In genomic region chr1:91352277-91352676, GRCm38 (mm10) we compare ENCODE assay signal across 23 mouse cellular contexts. TPM values are rescaled to one million over a fixed set of nuclear protein-coding genes. Genes with fewer than 3 reads are reported as not detected.
DNase-seq lines count a peak whose midpoint lies in the region; ATAC-seq and TF ChIP-seq lines count a peak whose summit lies in the region.
"Had no signal": no experiment of that assay in that cellular context is flagged by ENCODE, and none has a peak within 500 bp of the region (broad histone marks: within the 10 kb centered on the region; RNA-seq: fewer than 3 reads in every experiment).

No protein-coding gene starts in this region.

- peaks cover 33% of the 10 kb centered on the region for H3K4me1 ChIP-seq in heart, embryonic 12.5 days (replicated peaks)
- H3K4me1 ChIP-seq in thymus, adult 2 months (replicated peaks; ENCODE audit: control insufficient read depth, insufficient read depth, low read length) = peaks cover 17% of the 10 kb centered on the region
- H3K4me1 ChIP-seq: forebrain, embryonic 13.5 days; hindbrain, embryonic 12.5 days; liver, embryonic 15.5 days; neural tube, embryonic 13.5 days had no signal

- no peak for TF ChIP-seq CTCF in thymus, adult 2 months (IDR thresholded peaks at IDR 0.05; ENCODE audit: borderline replicate concordance, control insufficient read depth, extremely low read depth, insufficient read depth, low read length, poor library complexity)

- 70% methylated on average over 2 of the region's 2 CpGs for WGBS in heart, embryonic 12.5 days
- 15% methylated on average over 2 of the region's 2 CpGs for WGBS in thymus, adult 2 months

- ATAC-seq in heart, embryonic 12.5 days (ENCODE audit: insufficient number of reproducible peaks, low FRiP score) = no peak
- no peak for ATAC-seq in monocyte, adult 5-6 weeks (replicated peaks; ENCODE audit: insufficient number of reproducible peaks, low FRiP score, low TSS enrichment, poor library complexity, severe bottlenecking)
- ATAC-seq: forebrain, embryonic 13.5 days had no signal

- no peaks in the 10 kb centered on the region for H3K27me3 ChIP-seq in heart, embryonic 12.5 days (replicated peaks)
- no peaks in the 10 kb centered on the region for H3K27me3 ChIP-seq in thymus, adult 2 months (ENCODE audit: control insufficient read depth, insufficient read depth, low read length)
- H3K27me3 ChIP-seq: forebrain, embryonic 13.5 days; hindbrain, embryonic 12.5 days; neural tube, embryonic 13.5 days had no signal

- peak overlapping the region; percentile 77 for H3K4me2 ChIP-seq in heart, embryonic 12.5 days
- H3K4me2 ChIP-seq: forebrain, embryonic 13.5 days; hindbrain, embryonic 12.5 days; liver, embryonic 15.5 days; neural tube, embryonic 13.5 days had no signal

- no peak overlapping the region for H3K27ac ChIP-seq in heart, embryonic 12.5 days (ENCODE audit: poor library complexity, severe bottlenecking)
- no peak overlapping the region for H3K27ac ChIP-seq in thymus, adult 2 months (ENCODE audit: control insufficient read depth, insufficient read depth, low read length)
- H3K27ac ChIP-seq: forebrain, embryonic 13.5 days; hindbrain, embryonic 12.5 days; kidney, postnatal 0 days; liver, embryonic 15.5 days; macrophage; midbrain, embryonic 10.5 days; neural tube, embryonic 13.5 days had no signal

- H3K4me3 ChIP-seq in heart, embryonic 12.5 days = no peak overlapping the region
- no peak overlapping the region for H3K4me3 ChIP-seq in thymus, adult 2 months (ENCODE audit: control insufficient read depth, insufficient read depth, low read length)
- H3K4me3 ChIP-seq: forebrain, embryonic 13.5 days; hindbrain, embryonic 12.5 days; liver, embryonic 15.5 days; midbrain, embryonic 10.5 days; neural tube, embryonic 13.5 days had no signal

- TF ChIP-seq POLR2A in thymus, adult 2 months (IDR thresholded peaks at IDR 0.05; ENCODE audit: control insufficient read depth, extremely low read depth, insufficient read depth, low read length, poor library complexity) = no peak

- DNase-seq in heart, postnatal 25 days (ENCODE audit: low spot score) = no peak
- peak; percentile 41 for DNase-seq in thymus, postnatal 0 days (ENCODE audit: low spot score)
- no peak for DNase-seq in thymus, adult 2 months
- peak; percentile 82 for DNase-seq in brain, adult 2 months (ENCODE audit: low read depth, low spot score)
- no peak for DNase-seq in urinary bladder, postnatal 25 days (ENCODE audit: low spot score)
- DNase-seq: adrenal gland, postnatal 36 days; cerebellum, adult 18-20 months; kidney, adult 18-20 months; layer of hippocampus, postnatal 36 days; right cerebral cortex, postnatal 25 days had no signal

- H3K36me3 ChIP-seq in heart, embryonic 12.5 days = peaks cover 32% of the 10 kb centered on the region
- no peaks in the 10 kb centered on the region for H3K36me3 ChIP-seq in thymus, adult 2 months (ENCODE audit: control insufficient read depth, insufficient read depth, low read length)
- H3K36me3 ChIP-seq: G1E; hindbrain, embryonic 12.5 days; liver, embryonic 15.5 days; midbrain, embryonic 10.5 days; neural tube, embryonic 13.5 days had no signal

- intact Hi-C loops in heart, postnatal 25 days (cut with DNase I) = no loop called here

- H3K9ac ChIP-seq in heart, embryonic 12.5 days = no peak overlapping the region
- H3K9ac ChIP-seq: forebrain, embryonic 13.5 days; hindbrain, embryonic 12.5 days; liver, embryonic 15.5 days; neural tube, embryonic 13.5 days had no signal

- no peaks in the 10 kb centered on the region for H3K9me3 ChIP-seq in heart, embryonic 12.5 days (replicated peaks)
- H3K9me3 ChIP-seq: forebrain, embryonic 13.5 days; G1E; hindbrain, embryonic 12.5 days; liver, embryonic 15.5 days; midbrain, embryonic 10.5 days; neural tube, embryonic 13.5 days had no signal

RNA-seq across cellular contexts. Expression of gene Klhl30, which starts 1.5 kb away (rescaled TPM):
- 44.2 and 46.7 TPM in 2 replicates for polyA plus RNA-seq in heart, embryonic 12.5 days (2016; fragmentation: Nextera tagmentation; extraction: Ambion mirVana)
- total RNA-seq in heart, postnatal 25 days (2021) = 10 to 100 TPM; 46.3 to 52.0 TPM
- 0.27 and 0.55 TPM in 2 replicates for polyA plus RNA-seq in thymus, postnatal 0 days (2015; fragmentation: Nextera tagmentation; extraction: Ambion mirVana)
- polyA plus RNA-seq in thymus, adult 2 months (2012; rRNA removed) = 0.68 and 4.0 TPM in 2 replicates
- total RNA-seq in monocyte, adult 5-6 weeks (2017) = 1.2 to 11.7 TPM (median 3.0 TPM) in 3 replicates
- total RNA-seq: layer of hippocampus, postnatal 36 days had no signal
- polyA plus RNA-seq: forebrain, embryonic 13.5 days; G1E; macrophage had no signal

RNA-seq across cellular contexts. Expression of gene Erfe, which starts 14.0 kb away (rescaled TPM):
- 1.5 and 1.7 TPM in 2 replicates for polyA plus RNA-seq in heart, embryonic 12.5 days (2016; fragmentation: Nextera tagmentation; extraction: Ambion mirVana)
- under 1 TPM in 1 of 2 experiments, not detected in 1; 0.26 TPM for total RNA-seq in heart, postnatal 25 days (2021)
- polyA plus RNA-seq in thymus, postnatal 0 days (2015; fragmentation: Nextera tagmentation; extraction: Ambion mirVana) = 1.1 and 1.3 TPM in 2 replicates
- polyA plus RNA-seq in thymus, adult 2 months (2012; rRNA removed) = 1.4 and 2.5 TPM in 2 replicates
- 0.29 to 0.48 TPM in 2 of 3 replicates, not detected in the other for total RNA-seq in monocyte, adult 5-6 weeks (2017)
- total RNA-seq: layer of hippocampus, adult 18-20 months; layer of hippocampus, postnatal 36 days had no signal
- polyA plus RNA-seq: macrophage had no signal

RNA-seq across cellular contexts. Expression of gene Espnl, which starts 30.4 kb away (rescaled TPM):
- polyA plus RNA-seq in heart, embryonic 12.5 days (2016; fragmentation: Nextera tagmentation; extraction: Ambion mirVana) = 0.05 and 0.08 TPM in 2 replicates
- total RNA-seq in heart, postnatal 25 days (2021) = under 1 TPM in 1 of 2 experiments, not detected in 1; 0.05 TPM
- polyA plus RNA-seq in thymus, postnatal 0 days (2015; fragmentation: Nextera tagmentation; extraction: Ambion mirVana) = 0.19 and 0.20 TPM in 2 replicates
- polyA plus RNA-seq in thymus, adult 2 months (2012; rRNA removed) = 0.71 and 0.85 TPM in 2 replicates
- not detected in 3 replicates for total RNA-seq in monocyte, adult 5-6 weeks (2017)
- polyA plus RNA-seq: forebrain, embryonic 13.5 days; lung, embryonic 16.5 days; macrophage; midbrain, embryonic 10.5 days; stomach, embryonic 14.5 days had no signal

RNA-seq across cellular contexts. Expression of gene Ilkap, which starts 46.3 kb away (rescaled TPM):
- 104 and 106 TPM in 2 replicates for polyA plus RNA-seq in heart, embryonic 12.5 days (2016; fragmentation: Nextera tagmentation; extraction: Ambion mirVana)
- 10 to 100 TPM; 41.3 to 48.1 TPM for total RNA-seq in heart, postnatal 25 days (2021)
- polyA plus RNA-seq in thymus, postnatal 0 days (2015; fragmentation: Nextera tagmentation; extraction: Ambion mirVana) = 129 and 133 TPM in 2 replicates
- polyA plus RNA-seq in thymus, adult 2 months (2012; rRNA removed) = 90.3 and 104 TPM in 2 replicates
- 133 to 179 TPM (median 136 TPM) in 3 replicates for total RNA-seq in monocyte, adult 5-6 weeks (2017)

RNA-seq across cellular contexts. Expression of gene Scly, which starts 54.1 kb away (rescaled TPM):
- 14.8 and 14.9 TPM in 2 replicates for polyA plus RNA-seq in heart, embryonic 12.5 days (2016; fragmentation: Nextera tagmentation; extraction: Ambion mirVana)
- total RNA-seq in heart, postnatal 25 days (2021) = 10 to 100 TPM; 17.7 to 18.8 TPM
- 15.6 and 16.2 TPM in 2 replicates for polyA plus RNA-seq in thymus, postnatal 0 days (2015; fragmentation: Nextera tagmentation; extraction: Ambion mirVana)
- 25.6 and 25.9 TPM in 2 replicates for polyA plus RNA-seq in thymus, adult 2 months (2012; rRNA removed)
- total RNA-seq in monocyte, adult 5-6 weeks (2017) = 18.4 to 25.4 TPM (median 25.1 TPM) in 3 replicates

Comparison
In these comparisons a context has a peak if more than half of its experiments do, and no peak if none do; other contexts are left out.
1. DNase-seq: peak in thymus, postnatal 0 days (single experiment) and brain, adult 2 months (single experiment); none in heart, postnatal 25 days (single experiment), thymus, adult 2 months (single experiment) and urinary bladder, postnatal 25 days (single experiment).